Comparison of ENCODE assay signal across 8 mouse cellular contexts in genomic region chr7:135403416-135403815, GRCm38 (mm10). TPM values are rescaled to one million over a fixed set of nuclear protein-coding genes. Genes with fewer than 3 reads are reported as not detected.
DNase-seq lines count a peak whose midpoint lies in the region; ATAC-seq lines count a peak whose summit lies in the region.

No protein-coding gene starts in this region.

- WGBS in hindbrain, embryonic 11.5 days = 19% methylated on average over 5 of the region's 5 CpGs
- WGBS in hindbrain, embryonic 12.5 days = 14% methylated on average over 5 of the region's 5 CpGs
- 14% methylated on average over 5 of the region's 5 CpGs for WGBS in embryonic facial prominence, embryonic 11.5 days
- 6% methylated on average over 5 of the region's 5 CpGs for WGBS in hindbrain, embryonic 14.5 days
- WGBS in midbrain, embryonic 13.5 days = 12% methylated on average over 5 of the region's 5 CpGs

- H3K9me3 ChIP-seq in hindbrain, embryonic 11.5 days (ENCODE audit: control insufficient read depth, low read length) = no peaks in the 10 kb centered on the region
- H3K9me3 ChIP-seq in hindbrain, embryonic 12.5 days (replicated peaks) = no peaks in the 10 kb centered on the region
- no peaks in the 10 kb centered on the region for H3K9me3 ChIP-seq in embryonic facial prominence, embryonic 11.5 days (replicated peaks; ENCODE audit: control insufficient read depth, low read length)
- no peaks in the 10 kb centered on the region for H3K9me3 ChIP-seq in hindbrain, embryonic 14.5 days (ENCODE audit: control insufficient read depth, low read length)
- H3K9me3 ChIP-seq in midbrain, embryonic 13.5 days = no peaks in the 10 kb centered on the region

- no peak overlapping the region for H3K4me3 ChIP-seq in hindbrain, embryonic 11.5 days (ENCODE audit: low read depth, low read length)
- no peak overlapping the region for H3K4me3 ChIP-seq in hindbrain, embryonic 12.5 days
- no peak overlapping the region for H3K4me3 ChIP-seq in embryonic facial prominence, embryonic 11.5 days (ENCODE audit: low read depth, low read length)
- H3K4me3 ChIP-seq in hindbrain, embryonic 14.5 days (replicated peaks; ENCODE audit: low read length) = no peak overlapping the region
- H3K4me3 ChIP-seq in midbrain, embryonic 13.5 days (replicated peaks) = no peak overlapping the region

- no peak overlapping the region for H3K27ac ChIP-seq in hindbrain, embryonic 11.5 days (ENCODE audit: low read depth, low read length)
- H3K27ac ChIP-seq in hindbrain, embryonic 12.5 days = no peak overlapping the region
- H3K27ac ChIP-seq in embryonic facial prominence, embryonic 11.5 days (replicated peaks; ENCODE audit: low read depth, low read length) = no peak overlapping the region
- no peak overlapping the region for H3K27ac ChIP-seq in hindbrain, embryonic 14.5 days
- no peak overlapping the region for H3K27ac ChIP-seq in midbrain, embryonic 13.5 days

- ATAC-seq in hindbrain, embryonic 11.5 days (ENCODE audit: low FRiP score) = no peak
- no peak for ATAC-seq in hindbrain, embryonic 12.5 days (ENCODE audit: low FRiP score)
- ATAC-seq in embryonic facial prominence, embryonic 11.5 days (replicated peaks; ENCODE audit: insufficient number of reproducible peaks, low FRiP score, low TSS enrichment, low read depth) = no peak
- ATAC-seq in hindbrain, embryonic 14.5 days (ENCODE audit: low FRiP score) = no peak
- 0 out of 2 replicates have a peak, but pooled peaks have one; percentile 58 for ATAC-seq in midbrain, embryonic 13.5 days

- no peaks in the 10 kb centered on the region for H3K36me3 ChIP-seq in hindbrain, embryonic 11.5 days (ENCODE audit: control insufficient read depth, insufficient read depth, low read length)
- H3K36me3 ChIP-seq in hindbrain, embryonic 12.5 days = no peaks in the 10 kb centered on the region
- H3K36me3 ChIP-seq in embryonic facial prominence, embryonic 11.5 days (replicated peaks; ENCODE audit: control insufficient read depth, insufficient read depth, low read depth, low read length) = no peaks in the 10 kb centered on the region
- no peaks in the 10 kb centered on the region for H3K36me3 ChIP-seq in hindbrain, embryonic 14.5 days (replicated peaks; ENCODE audit: control insufficient read depth, insufficient read depth)
- no peaks in the 10 kb centered on the region for H3K36me3 ChIP-seq in midbrain, embryonic 13.5 days

- no peaks in the 10 kb centered on the region for H3K4me1 ChIP-seq in hindbrain, embryonic 11.5 days (replicated peaks; ENCODE audit: control insufficient read depth, insufficient read depth, low read length)
- H3K4me1 ChIP-seq in hindbrain, embryonic 12.5 days = no peaks in the 10 kb centered on the region
- no peaks in the 10 kb centered on the region for H3K4me1 ChIP-seq in embryonic facial prominence, embryonic 11.5 days (ENCODE audit: control insufficient read depth, insufficient read depth, low read length)
- H3K4me1 ChIP-seq in hindbrain, embryonic 14.5 days (replicated peaks; ENCODE audit: control insufficient read depth, insufficient read depth, low read length) = no peaks in the 10 kb centered on the region
- no peaks in the 10 kb centered on the region for H3K4me1 ChIP-seq in midbrain, embryonic 13.5 days (replicated peaks)

- H3K9ac ChIP-seq in hindbrain, embryonic 11.5 days (ENCODE audit: low read depth, low read length) = no peak overlapping the region
- no peak overlapping the region for H3K9ac ChIP-seq in hindbrain, embryonic 12.5 days
- no peak overlapping the region for H3K9ac ChIP-seq in embryonic facial prominence, embryonic 11.5 days (replicated peaks; ENCODE audit: low read length)
- no peak overlapping the region for H3K9ac ChIP-seq in hindbrain, embryonic 14.5 days
- H3K9ac ChIP-seq in midbrain, embryonic 13.5 days (replicated peaks) = no peak overlapping the region

- peaks cover 3% of the 10 kb centered on the region; the same call in 1 of the 2 replicates for H3K27me3 ChIP-seq in hindbrain, embryonic 11.5 days (ENCODE audit: control insufficient read depth, insufficient read depth, low read length)
- peaks cover 23% of the 10 kb centered on the region for H3K27me3 ChIP-seq in hindbrain, embryonic 12.5 days
- no peaks in the 10 kb centered on the region for H3K27me3 ChIP-seq in embryonic facial prominence, embryonic 11.5 days (ENCODE audit: control insufficient read depth, insufficient read depth, low read length)
- peaks cover 9% of the 10 kb centered on the region; the same call in 1 of the 2 replicates for H3K27me3 ChIP-seq in hindbrain, embryonic 14.5 days (ENCODE audit: control insufficient read depth, insufficient read depth, low read length)
- H3K27me3 ChIP-seq in midbrain, embryonic 13.5 days = peaks cover 47% of the 10 kb centered on the region

- DNase-seq in hindbrain, embryonic 11.5 days (ENCODE audit: low spot score) = peak; percentile 82
- peak; percentile 89 for DNase-seq in adrenal gland, postnatal 14 days
- peak; percentile 88 for DNase-seq in embryonic facial prominence, embryonic 11.5 days (ENCODE audit: low spot score)
- peak; percentile 86 for DNase-seq in hindbrain, embryonic 14.5 days (ENCODE audit: low spot score)
- peak; percentile 47 for DNase-seq in left cerebral cortex, adult 11 months (ENCODE audit: low spot score)
- DNase-seq in telencephalon, adult 2 months (ENCODE audit: low read depth, low spot score) = peak; percentile 56

- no peak overlapping the region for H3K4me2 ChIP-seq in hindbrain, embryonic 11.5 days (replicated peaks; ENCODE audit: low read depth, low read length)
- no peak overlapping the region for H3K4me2 ChIP-seq in hindbrain, embryonic 12.5 days (replicated peaks)
- no peak overlapping the region for H3K4me2 ChIP-seq in embryonic facial prominence, embryonic 11.5 days (ENCODE audit: low read depth, low read length)
- no peak overlapping the region for H3K4me2 ChIP-seq in hindbrain, embryonic 14.5 days (replicated peaks)
- no peak overlapping the region for H3K4me2 ChIP-seq in midbrain, embryonic 13.5 days (replicated peaks)

RNA-seq across cellular contexts. Expression of gene Foxi2, which starts 6.7 kb away (rescaled TPM):
- 0.51 and 0.66 TPM in 2 replicates for polyA plus RNA-seq in hindbrain, embryonic 11.5 days (2014; fragmentation: Nextera tagmentation; extraction: Ambion mirVana)
- polyA plus RNA-seq in hindbrain, embryonic 12.5 days (2016; fragmentation: Nextera tagmentation; extraction: Ambion mirVana) = 0.10 TPM in 1 of 2 replicates, not detected in the other
- not detected in 2 replicates for total RNA-seq in adrenal gland, postnatal 14 days (2021)
- polyA plus RNA-seq in embryonic facial prominence, embryonic 11.5 days (2014; fragmentation: Nextera tagmentation; extraction: Ambion mirVana) = 0.93 and 0.97 TPM in 2 replicates
- not detected in 2 replicates for polyA plus RNA-seq in hindbrain, embryonic 14.5 days (2014; fragmentation: Nextera tagmentation; extraction: Ambion mirVana)
- not detected in 2 replicates for polyA plus RNA-seq in midbrain, embryonic 13.5 days (2015; fragmentation: Nextera tagmentation; extraction: Ambion mirVana)
